Comparison of ENCODE assay signal across 8 mouse cellular contexts in genomic region chrX:111462833-111463564, GRCm38 (mm10).
DNase-seq lines count a peak whose midpoint lies in the region; ATAC-seq and TF ChIP-seq lines count a peak whose summit lies in the region.

No protein-coding gene starts in this region.

- no peak for TF ChIP-seq EP300 in liver, postnatal 0 days (IDR thresholded peaks at IDR 0.05; ENCODE audit: low read depth)

- H3K4me3 ChIP-seq in embryonic facial prominence, embryonic 10.5 days = peak overlapping the region; percentile 71
- peak overlapping the region; percentile 64 for H3K4me3 ChIP-seq in heart, embryonic 15.5 days
- H3K4me3 ChIP-seq in liver, postnatal 0 days (ENCODE audit: low read depth, low read length) = peak overlapping the region; percentile 54

- H3K27ac ChIP-seq in embryonic facial prominence, embryonic 10.5 days (replicated peaks) = peak overlapping the region; percentile 91
- H3K27ac ChIP-seq in heart, embryonic 15.5 days = peak overlapping the region; percentile 45
- H3K27ac ChIP-seq in liver, postnatal 0 days (ENCODE audit: low read depth) = no peak overlapping the region

- H3K9ac ChIP-seq in heart, embryonic 15.5 days = peak overlapping the region; percentile 54
- H3K9ac ChIP-seq in liver, postnatal 0 days (replicated peaks) = 0 out of 2 replicates have a peak overlapping the region, but pooled peaks have one; percentile 26

- no peak for TF ChIP-seq CTCF in liver, postnatal 0 days (IDR thresholded peaks at IDR 0.05; ENCODE audit: low read depth)

- no peaks in the 10 kb centered on the region for H3K9me3 ChIP-seq in embryonic facial prominence, embryonic 10.5 days
- no peaks in the 10 kb centered on the region for H3K9me3 ChIP-seq in heart, embryonic 15.5 days (replicated peaks)
- no peaks in the 10 kb centered on the region for H3K9me3 ChIP-seq in liver, postnatal 0 days (ENCODE audit: low read length)

- WGBS in embryonic facial prominence, embryonic 10.5 days = 20% methylated on average over 52 of the region's 72 CpGs
- WGBS in heart, embryonic 15.5 days = 20% methylated on average over 38 of the region's 72 CpGs
- 17% methylated on average over 26 of the region's 72 CpGs for WGBS in liver, postnatal 0 days (ENCODE audit: insufficient replicate concordance)

- no peaks in the 10 kb centered on the region for H3K36me3 ChIP-seq in embryonic facial prominence, embryonic 10.5 days (replicated peaks)
- H3K36me3 ChIP-seq in heart, embryonic 15.5 days = no peaks in the 10 kb centered on the region
- no peaks in the 10 kb centered on the region for H3K36me3 ChIP-seq in liver, postnatal 0 days (replicated peaks; ENCODE audit: insufficient read depth, low read length)

- H3K4me2 ChIP-seq in heart, embryonic 15.5 days = peak overlapping the region; percentile 82
- peak overlapping the region; percentile 81 for H3K4me2 ChIP-seq in liver, postnatal 0 days (ENCODE audit: low read depth, low read length)

- peak; percentile 38 for DNase-seq in urinary bladder, postnatal 14 days (ENCODE audit: low spot score)
- no peak for DNase-seq in urinary bladder, postnatal 10 days (ENCODE audit: low spot score)
- DNase-seq in embryonic facial prominence, embryonic 10.5 days (ENCODE audit: low spot score) = peak; percentile 85
- DNase-seq in kidney, postnatal 36 days = peak; percentile 23 to 63
- DNase-seq in liver, postnatal 0 days = peak; percentile 46
- peak; percentile 23 for DNase-seq in ovary, adult 18-20 months (ENCODE audit: low spot score)
- peak; percentile 3 to 12 for DNase-seq in thymus, postnatal 36 days

- no peaks in the 10 kb centered on the region for H3K4me1 ChIP-seq in embryonic facial prominence, embryonic 10.5 days
- no peaks in the 10 kb centered on the region for H3K4me1 ChIP-seq in heart, embryonic 15.5 days (replicated peaks)
- no peaks in the 10 kb centered on the region for H3K4me1 ChIP-seq in liver, postnatal 0 days (ENCODE audit: insufficient read depth)

- H3K27me3 ChIP-seq in embryonic facial prominence, embryonic 10.5 days (replicated peaks; ENCODE audit: low read depth, poor library complexity, severe bottlenecking) = no peaks in the 10 kb centered on the region
- no peaks in the 10 kb centered on the region for H3K27me3 ChIP-seq in heart, embryonic 15.5 days
- no peaks in the 10 kb centered on the region for H3K27me3 ChIP-seq in liver, postnatal 0 days (ENCODE audit: insufficient read depth, low read length)

- ATAC-seq in heart, embryonic 15.5 days (replicated peaks; ENCODE audit: insufficient number of reproducible peaks, insufficient read depth, low FRiP score, low read depth) = peak; percentile 92
- peak; percentile 74 for ATAC-seq in liver, postnatal 0 days
